Mouse (Mus musculus): ENCODE measurements at regions not wholly inside any gene's neighbourhood (a gene's known extent, or its start where the extent isn't known, plus 50 kb on each side); places are given as distances from the start of the nearest gene placed in this dataset.
"Not testable (repeated sequence)": the region's sequence is repeated elsewhere in the genome, so short reads cannot be mapped to it uniquely, and the experiment has no call there.

DNA sequence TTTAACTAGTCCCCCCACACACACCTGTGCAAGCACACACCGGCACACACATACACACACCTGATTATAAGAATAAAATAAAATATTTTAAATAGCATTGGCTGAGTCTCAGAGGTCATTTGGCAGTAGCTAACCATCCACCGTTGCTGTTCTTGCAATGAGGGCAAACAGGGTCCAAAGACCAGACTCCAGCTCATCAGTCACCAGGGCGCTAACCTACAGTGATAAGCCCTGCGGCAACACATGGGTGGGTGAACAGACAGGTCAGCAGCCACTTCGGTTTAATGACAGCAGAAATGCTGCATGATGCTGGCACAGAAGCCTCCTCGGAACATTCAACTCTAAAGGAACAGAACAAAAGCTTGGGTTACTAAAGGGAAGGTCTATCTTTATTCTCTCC is 54.9 kb downstream of the Tas2r134 start:
- no peak for DNase-seq (ENCODE audit: low spot score in 2 of 2)

DNA sequence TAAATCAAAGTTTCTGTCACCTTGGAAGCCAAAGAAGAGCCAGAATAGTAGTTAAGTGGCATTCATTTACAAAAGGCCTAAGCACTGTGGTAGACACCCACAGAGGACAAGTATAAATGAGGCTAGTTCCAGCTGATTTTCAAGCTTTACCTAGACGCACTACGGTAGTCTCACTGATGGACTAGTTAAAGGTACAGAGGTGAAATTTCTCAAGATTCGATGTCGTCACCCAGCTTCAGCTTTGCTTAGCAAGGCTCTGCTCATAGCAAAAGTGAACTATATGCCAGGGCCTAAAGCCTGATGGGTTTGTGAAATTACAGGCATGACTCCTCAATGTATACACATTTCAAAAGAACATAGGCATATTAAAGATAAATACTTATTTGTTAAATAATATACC is 55.4 kb downstream of the Tas2r134 start:
- no peak for DNase-seq (ENCODE audit: low spot score in 2 of 2)

DNA sequence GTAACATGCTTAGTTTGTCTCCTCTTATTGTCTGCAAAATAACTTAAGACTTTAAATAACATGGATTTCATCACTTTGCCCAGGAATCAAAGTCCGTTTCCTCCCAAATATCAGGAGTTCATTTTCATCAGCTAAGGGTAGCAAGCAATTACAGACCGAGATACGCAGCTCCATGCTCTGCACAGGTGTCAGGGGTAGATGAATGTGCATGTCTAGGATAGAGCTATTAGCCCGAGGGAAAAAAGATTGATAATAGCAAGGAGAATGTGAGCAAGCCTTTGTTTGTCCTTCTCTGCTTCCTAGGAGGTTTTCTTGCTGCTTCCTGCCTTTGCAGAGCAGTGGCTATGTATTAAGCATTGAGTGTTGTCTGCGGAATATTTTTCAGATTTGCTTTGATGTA is 77.8 kb downstream of the Tas2r134 start:
- DNase-seq (ENCODE audit: low spot score in 2 of 2): no peak

DNA sequence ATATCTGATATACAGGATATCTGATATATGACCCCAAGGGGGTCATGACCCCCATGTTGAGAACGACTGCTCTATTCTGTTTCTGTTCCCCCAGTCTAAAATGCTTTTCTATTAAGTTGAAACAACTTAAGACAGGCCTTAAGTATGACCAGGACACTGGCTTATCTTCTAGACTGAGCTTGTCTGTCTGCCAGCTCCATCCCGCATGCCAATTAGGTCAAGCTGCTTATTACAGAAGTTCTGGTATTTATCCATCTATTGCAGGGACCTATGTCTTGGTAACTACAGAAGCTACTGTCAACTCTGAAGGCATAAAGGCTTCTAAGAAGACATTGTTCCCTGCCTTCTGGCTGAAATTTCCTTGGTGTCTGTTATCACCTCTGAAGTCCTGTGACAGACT is 81.4 kb downstream of the Tas2r134 start:
- DNase-seq (ENCODE audit: low spot score in 2 of 2): no peak

DNA sequence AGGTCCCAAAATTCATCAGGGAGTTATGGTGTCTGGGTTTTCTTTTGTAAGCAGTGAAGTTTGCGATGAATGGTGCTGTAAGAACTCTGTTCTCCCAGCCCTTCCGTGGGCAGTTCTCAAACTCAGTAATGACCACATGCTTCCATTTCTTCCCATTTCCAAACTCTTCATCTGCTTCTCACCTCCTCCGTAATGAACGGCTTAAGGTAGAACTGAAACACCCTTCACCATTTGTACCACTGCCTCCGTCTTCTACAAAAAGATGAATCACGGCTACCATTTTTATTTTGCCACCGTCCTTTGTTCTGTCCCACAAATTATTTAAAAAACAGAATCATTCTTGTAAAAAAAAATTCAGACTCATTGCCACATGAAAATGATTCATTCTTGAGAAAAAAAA is 85.3 kb downstream of the Tas2r134 start:
- DNase-seq (ENCODE audit: low spot score in 2 of 2): peak; percentile 10

DNA sequence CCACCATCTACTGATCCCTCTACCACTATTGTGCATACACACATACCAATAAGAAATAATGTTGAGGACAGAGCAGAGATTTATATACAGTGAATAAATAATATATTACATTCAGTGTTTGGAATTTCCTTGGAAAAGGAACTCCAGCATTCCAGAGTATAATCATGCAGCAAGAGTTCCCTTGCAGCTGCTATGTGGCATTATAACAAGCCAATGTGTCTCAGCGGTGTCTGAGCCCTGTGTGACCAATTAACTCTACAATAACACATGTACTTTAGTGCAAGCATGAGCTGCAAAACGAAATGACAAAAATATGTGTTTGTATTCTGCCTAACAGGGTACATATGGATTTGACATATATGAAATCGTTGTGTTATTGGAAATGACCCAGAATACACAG is 103.5 kb downstream of the Tas2r134 start:
- DNase-seq (ENCODE audit: low spot score in 2 of 2): no peak

DNA sequence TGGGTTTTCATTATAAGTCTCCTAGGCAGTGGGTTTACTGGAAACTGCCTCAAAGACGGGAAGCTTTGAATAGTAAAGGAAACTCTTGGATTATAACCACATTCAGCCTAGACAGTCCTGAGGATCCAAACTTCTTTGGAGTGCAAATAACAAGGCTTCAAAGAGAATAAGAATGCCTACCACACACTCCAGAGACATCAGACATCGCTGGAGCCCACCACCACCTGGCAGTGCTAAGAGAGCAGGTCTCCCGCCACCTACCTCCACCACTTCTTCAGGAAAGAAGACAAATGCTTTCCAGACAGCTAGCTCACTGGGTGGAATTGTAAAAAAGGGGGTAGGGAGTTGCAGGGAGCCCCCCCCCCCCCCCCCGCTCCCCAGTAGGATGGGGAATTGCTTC is 104.4 kb downstream of the Tas2r134 start:
- no peak for DNase-seq (ENCODE audit: low spot score in 2 of 2)

DNA sequence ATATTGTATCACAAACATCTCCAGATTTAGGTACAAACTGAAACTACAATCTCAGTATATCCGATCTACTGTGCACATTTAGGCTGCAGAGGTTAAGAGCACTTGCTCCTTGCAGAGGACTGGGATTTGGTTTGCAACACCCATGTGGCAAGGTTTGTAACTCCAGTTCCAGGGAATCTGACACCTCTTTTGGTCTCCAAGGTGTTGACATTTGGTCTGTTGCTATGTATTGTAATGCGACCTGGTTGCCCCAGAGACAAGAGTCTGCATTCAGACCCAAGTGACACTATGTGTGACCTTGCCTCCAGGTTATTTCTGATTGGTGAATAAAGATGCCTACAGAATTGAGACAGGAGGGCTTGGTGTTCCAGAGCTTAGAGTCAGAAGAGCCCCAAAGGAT is 105.0 kb downstream of the Tas2r134 start:
- DNase-seq (ENCODE audit: low spot score in 2 of 2): no peak

DNA sequence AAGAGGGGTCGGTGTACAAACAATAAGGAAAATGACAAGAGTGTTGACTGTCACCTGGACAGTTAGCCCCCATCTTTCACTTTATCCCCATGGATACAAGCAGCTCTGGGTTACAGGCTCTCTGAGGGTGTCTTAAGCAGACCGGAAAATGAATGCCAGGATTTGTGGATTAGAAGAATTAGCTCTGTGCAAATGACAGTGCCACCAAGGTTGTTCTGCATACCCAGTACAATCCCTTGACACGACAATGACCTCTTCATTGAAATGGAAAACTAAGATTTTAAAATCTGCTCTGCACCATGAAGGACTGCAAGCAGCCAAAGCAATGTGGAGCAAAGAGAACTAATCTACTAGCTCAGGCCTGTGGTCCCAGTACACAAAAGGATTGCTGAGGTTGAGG is 105.9 kb downstream of the Tas2r134 start:
- no peak for DNase-seq (ENCODE audit: low spot score in 2 of 2)

DNA sequence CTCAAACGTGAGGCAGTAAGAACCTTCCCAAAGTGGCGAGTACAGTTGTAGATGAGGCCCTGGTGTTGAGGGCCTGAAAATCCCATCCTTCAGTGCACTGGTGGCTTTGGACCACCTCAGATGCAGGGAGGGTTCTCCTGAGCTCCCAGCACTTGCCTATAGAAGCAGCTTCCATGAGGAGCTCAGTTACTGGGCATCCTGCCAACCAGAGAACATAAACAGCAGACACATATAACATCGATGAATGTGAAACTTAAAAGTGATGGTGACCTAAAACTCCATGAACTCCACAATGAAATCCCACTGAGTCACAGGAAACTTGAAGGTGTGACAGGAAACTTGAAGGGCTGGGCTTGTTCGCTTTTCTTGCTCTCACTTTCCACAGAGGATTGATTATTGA is 109.1 kb downstream of the Tas2r134 start:
- DNase-seq (ENCODE audit: low spot score in 2 of 2): no peak

DNA sequence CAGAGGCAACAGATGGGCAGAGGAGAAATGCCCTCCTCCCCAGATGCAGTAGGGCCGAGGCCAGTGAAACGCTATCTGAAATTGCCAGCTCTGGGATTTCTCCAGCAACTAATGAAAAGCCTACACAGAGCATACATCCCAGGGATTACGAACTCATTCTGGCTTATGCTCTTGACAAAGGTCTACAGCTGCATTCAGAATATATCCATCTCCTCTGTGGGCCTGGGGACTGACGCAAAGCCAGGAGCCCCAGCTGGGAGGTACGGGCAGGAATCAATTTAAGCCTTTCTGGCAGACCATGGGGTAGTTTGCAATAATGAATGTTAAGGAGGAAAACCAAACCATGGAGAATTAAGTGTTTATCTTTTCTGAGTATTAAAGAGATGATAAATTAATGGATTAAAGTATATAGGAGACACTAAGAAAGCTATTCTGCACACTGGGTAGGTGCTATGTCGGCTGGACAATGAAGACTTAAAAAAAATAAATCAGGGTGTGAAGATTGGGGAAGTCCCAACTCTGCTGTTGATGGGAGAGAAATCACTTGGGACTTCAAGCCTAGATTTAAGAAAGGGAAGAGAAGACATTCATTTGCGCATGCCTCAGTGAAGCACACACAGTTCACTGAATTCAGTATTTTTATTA is 120.5 kb downstream of the Tas2r134 start:
- DNase-seq (ENCODE audit: low spot score in 2 of 2): no peak

DNA sequence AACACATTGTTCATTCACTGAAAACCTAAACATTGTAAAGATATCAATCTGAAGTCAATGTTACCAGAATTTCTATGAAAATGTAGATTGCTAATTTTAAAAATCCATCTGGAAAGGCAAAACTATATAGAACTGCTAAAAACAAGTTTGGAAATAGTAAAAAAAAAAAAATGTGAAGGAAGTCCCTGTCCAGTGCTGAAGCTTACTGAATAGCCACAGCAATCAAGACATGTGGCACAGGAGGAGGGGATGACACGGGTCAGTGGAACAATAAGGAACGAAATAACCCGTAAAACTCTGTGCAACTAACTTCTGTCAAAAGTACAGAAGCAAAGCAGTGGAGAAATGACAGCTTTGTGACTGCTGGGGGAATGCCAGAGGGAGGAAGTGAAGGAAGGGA is 121.9 kb downstream of the Tas2r134 start:
- DNase-seq (ENCODE audit: low spot score in 2 of 2): no peak

DNA sequence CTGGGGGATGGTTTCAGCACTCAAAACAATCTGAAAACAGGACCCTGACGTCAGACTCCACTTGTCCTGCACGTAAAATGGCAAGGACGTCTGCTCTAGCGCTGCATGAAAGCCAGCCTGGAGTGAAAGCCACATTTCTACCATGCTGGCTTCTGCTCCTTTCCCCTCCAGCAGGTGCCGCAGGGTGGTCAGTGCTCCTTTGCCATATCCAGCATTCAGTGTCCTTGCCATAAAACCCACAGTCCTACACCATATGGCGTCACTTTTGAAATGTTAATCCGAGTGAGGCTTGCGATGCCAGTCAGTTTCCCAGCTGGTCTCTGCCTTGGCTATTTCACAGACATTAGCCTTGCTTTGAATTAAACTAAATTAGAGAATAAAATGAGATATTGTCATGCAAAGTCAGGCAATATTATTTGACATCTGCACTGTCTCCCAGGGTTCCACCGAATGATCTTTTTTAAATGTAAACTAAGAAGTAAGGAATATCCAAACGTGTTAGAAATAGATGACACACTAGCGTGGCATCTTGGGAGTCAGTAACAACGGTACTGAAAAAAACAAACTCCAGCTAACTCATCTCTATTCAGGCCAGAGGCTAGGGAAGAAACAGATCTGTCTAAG is 125.7 kb downstream of the Tas2r134 start:
- DNase-seq (ENCODE audit: low spot score in 2 of 2): no peak

DNA sequence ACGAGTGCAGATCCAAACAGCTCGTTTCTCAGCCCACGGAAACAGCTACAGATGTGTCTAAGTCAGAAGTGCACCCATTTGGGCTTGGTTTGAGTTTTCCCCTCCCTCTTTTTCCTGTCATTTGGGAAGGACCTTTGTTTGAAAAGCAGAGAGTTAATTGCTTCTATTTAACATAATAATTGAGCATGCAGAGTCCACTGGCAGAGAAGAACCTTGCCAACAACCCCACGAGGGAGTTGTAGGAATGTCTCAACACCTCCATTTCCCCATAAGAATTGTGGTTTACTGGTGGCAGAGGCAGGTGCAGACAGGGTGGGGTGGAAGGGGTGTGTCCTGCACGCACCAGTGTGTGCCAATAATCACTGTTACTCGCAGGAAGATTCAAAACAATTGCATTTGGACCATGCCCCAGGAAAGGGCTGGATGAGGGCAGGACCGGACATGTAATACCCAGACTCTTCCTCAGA is 126.3 kb downstream of the Tas2r134 start:
- no peak for DNase-seq (ENCODE audit: low spot score in 2 of 2)

DNA sequence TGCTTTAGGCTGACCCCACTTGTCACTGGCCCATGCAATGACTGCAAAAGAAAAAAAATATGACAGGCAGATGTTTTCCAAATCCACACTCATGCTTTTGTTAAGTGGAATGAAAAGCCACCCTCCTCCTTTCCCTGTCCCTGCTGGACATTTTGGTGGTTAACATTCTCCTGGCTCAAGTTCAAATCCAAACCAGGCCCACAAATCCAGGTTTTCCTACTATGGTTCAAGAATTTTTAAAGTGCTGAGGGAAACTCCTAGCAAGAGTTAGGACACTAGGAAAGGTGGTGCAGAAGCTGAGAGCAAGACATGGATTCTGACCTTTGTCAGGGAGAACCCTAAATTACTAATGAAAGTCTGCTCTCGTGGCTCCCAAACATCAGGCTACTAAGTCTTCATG is 130.1 kb downstream of the Tas2r134 start:
- no peak for DNase-seq (ENCODE audit: low spot score in 2 of 2)

DNA sequence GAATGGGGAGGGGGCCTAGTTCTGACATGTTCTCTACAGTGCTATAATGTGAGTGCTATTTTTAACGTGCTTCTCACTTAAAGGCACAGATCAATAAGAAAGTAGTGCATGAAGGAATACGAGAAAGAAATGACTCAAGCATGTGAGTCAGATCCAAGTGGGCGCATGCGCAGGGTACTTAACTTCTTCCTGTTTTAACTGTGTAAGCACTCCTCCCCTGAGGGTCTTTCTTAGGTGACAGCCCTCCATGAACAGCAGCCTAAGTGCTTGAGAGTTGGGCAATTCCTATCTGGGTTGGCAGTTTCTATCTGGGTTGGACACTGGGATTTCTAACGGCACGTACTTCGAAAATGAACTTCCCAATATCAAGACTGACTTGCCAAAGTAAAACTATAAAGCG is 130.8 kb downstream of the Tas2r134 start:
- peak in 1 of 2 experiments; percentile 4 for DNase-seq (ENCODE audit: low spot score in 2 of 2)

DNA sequence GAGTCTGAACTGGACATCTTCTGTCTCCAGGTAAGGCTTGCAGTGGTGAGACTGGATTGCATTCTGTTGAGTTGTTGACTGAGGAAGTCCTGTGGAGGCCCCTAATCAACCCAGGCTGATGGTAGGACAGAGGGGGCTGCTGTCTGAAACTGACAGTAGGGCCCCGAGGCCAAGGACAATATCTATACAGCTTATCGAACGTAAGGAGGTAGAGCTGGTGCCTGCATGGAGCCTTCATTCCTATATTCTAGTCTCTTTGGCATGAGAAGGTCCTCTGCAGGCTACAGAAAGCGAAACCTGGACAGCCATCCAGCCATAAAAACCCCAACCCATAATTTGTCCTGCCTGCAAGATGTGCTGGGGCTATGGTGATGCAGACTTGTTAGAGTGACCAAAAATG is 135.6 kb downstream of the Tas2r134 start:
- no peak for DNase-seq (ENCODE audit: low spot score in 2 of 2)

DNA sequence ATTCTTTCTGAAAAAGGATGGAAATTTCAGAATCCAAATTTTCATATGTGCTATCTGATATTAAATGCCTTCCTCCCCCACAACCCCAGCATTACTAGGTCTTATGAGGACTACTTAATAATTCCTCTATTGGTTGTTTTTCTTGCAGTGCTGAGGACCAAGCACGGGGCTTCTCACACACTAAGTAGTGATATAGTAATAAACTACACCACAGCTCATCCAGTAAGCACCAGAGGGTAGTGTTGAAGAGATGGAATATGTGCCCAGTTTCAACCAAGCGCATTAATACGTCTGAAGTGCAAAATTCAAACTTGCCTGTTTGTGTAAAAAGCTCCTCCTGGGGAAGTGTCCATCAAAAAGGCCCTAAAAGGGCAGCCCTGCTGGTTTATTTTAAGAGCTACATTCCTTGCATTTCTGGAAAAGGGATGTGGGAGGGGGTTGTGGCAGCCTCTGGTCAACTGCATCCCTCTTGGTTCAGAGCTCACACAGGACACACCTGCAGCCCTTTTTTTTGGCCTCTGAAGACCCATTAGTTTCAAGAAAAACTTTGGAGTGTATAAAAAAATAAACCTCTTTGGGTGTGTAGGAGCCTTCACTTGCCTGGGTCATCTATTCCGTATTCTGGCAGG is 140.3 kb downstream of the Tas2r134 start:
- DNase-seq (ENCODE audit: low spot score in 2 of 2): no peak

DNA sequence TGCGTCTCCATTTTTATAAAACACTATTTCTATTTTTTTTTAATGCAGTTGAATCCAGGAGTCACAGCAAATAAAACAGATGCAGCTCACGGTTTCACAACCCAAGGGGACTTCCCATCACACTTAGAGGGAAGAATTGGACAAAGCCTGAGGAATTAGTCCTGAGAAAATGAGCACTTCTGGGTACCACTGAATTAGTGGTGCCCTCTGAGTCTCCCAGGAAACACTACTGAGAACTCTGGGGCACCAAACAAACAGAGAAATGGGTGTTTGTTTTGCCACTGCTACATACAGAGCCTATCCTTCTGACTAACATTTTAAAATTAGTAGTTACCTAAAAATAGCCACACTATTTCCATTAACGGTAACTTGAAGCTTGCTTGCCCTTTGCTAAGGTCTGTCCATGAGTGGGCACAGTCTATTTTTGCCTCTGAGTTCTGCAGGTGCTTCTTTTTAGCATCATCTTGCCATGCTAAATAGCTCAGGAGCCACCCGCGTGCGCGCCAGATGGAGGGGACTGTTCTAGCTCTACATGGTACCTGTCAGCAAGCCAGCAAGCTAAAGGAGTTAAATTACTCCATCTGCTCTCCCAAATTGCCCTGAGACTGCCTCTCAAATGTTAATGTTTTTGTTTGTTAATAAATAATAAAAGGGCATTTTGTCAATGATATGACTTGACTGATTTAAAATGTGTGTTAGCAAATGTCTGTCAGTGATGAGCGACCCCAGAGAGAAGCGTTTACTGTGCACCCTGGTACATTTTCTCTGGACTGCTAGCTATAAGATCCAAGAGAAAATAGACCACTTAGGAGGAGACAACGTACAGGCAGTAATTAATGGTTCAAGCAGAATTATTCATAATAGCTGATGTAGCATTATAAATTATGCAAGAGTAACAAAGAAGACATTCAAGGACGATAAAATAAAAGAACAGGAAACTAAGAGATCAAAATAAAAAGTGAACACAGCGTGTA is 141.3 kb downstream of the Tas2r134 start:
- peak; percentile 67 to 69 for DNase-seq (ENCODE audit: low spot score in 2 of 2)

DNA sequence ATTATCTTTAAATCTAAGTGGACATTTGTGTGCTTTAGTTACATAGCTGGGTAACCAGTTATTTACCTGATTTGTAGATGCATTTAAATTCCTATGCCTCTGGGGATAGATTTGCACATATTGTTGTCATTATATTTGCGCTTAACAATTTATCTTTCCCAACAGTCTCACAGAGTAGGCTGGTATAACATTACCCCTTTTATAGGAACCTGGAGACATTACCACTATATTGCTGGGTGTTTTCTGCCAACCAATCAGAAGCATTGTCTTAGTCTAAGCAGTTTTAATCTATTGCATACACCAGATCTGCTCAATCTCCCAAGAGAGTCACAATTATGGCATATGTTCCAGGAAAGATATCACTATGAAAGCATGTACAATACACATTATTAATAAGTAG is 149.8 kb downstream of the Rbm43 start:
- no peak for DNase-seq (ENCODE audit: low spot score in 2 of 2)

DNA sequence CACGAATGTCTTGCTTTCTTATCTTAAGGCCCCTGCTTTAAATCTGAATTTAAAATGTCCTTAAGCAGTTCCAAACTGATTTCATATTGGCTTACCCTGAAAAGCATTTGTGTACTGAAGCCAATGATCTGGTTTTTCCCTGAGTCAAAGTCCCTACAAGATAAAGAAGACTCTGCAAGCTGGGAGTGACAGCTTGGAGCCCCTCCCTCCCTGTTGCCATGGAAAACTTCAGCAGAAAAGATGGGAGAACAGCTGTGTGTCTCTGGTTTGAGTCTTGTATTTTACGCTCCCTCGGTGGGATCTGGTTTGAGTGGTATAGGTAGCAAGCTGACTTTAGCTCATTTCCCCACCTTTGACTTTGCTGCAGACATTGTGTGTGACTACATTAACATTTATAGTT is 146.1 kb downstream of the Rbm43 start:
- DNase-seq (ENCODE audit: low spot score in 2 of 2): no peak

DNA sequence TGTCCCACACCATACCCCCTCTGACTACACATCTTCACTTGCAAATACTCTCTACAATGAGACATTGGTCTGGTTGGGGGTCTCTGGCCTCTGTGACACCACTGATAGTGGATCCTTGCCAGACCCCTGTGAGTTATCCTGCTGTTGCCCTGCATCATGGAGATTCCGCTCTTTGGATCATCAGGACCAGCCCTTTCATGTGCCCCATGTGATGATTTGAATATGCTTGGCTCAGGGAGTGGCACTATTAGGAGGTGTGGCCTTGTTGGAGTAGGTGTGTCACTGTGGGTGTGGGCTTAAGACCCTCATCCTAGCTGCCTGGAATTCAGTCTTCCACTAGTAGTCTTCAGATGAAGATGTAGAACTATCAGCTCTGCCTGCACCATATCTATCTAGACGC is 141.7 kb downstream of the Rbm43 start:
- not testable (repeated sequence) for DNase-seq (ENCODE audit: low spot score in 2 of 2)

Measured in right cerebral cortex, adult 2 months (tissue).